Mouse (Mus musculus) erythroid progenitor cell, adult 5-6 weeks (primary cell): ENCODE results near the gene Kxd1. TPM values are rescaled to one million over a fixed set of nuclear protein-coding genes. Genes with fewer than 3 reads are reported as not detected.

Experiments used
- total RNA-seq, 2 experiments: library from RNA; stranded (forward) in 1 of 2; stranded (reverse) in 1 of 2; fragments of 150-400 nt in 1 of 2; fragments of 186-747, 209-891 nt in 1 of 2; gene quantifications; 2 replicates each; pipeline versions ENCODE4 v1.2.3 to v1.2.4; 2015 to 2017; ENCODE audit warnings: low replicate concordance in 2 of 2

The Kxd1 gene
- total RNA-seq, 2 experiments from 2014 or later: 11.8 to 34.4 TPM

Other genes with a start within 250 kb of the Kxd1 start
- gene Homer3, start 245.1 kb downstream of the Kxd1 start, total RNA-seq (2015; ENCODE audit: low replicate concordance): 1.3 TPM in 1 of 2 replicates, not detected in the other
- gene Homer3, start 245.1 kb downstream of the Kxd1 start, total RNA-seq (2017; ENCODE audit: low replicate concordance): not detected in 2 replicates
- 2.5 and 9.2 TPM in 2 replicates for gene Ddx49, start 225.5 kb downstream of the Kxd1 start, total RNA-seq (2015; ENCODE audit: low replicate concordance)
- 12.5 and 30.4 TPM in 2 replicates for gene Ddx49, start 225.5 kb downstream of the Kxd1 start, total RNA-seq (2017; ENCODE audit: low replicate concordance)
- 78.6 and 122 TPM in 2 replicates for gene Cope, start 225.4 kb downstream of the Kxd1 start, total RNA-seq (2015; ENCODE audit: low replicate concordance)
- gene Cope, start 225.4 kb downstream of the Kxd1 start, total RNA-seq (2017; ENCODE audit: low replicate concordance): 16.7 and 51.7 TPM in 2 replicates
- not detected in 2 replicates for gene Cers1, start 212.2 kb downstream of the Kxd1 start, total RNA-seq (2015; ENCODE audit: low replicate concordance)
- not detected in 2 replicates for gene Cers1, start 212.2 kb downstream of the Kxd1 start, total RNA-seq (2017; ENCODE audit: low replicate concordance)
- gene Gdf1, start 198.1 kb downstream of the Kxd1 start, total RNA-seq (2015; ENCODE audit: low replicate concordance): not detected in 2 replicates
- gene Gdf1, start 198.1 kb downstream of the Kxd1 start, total RNA-seq (2017; ENCODE audit: low replicate concordance): not detected in 2 replicates
- 18.4 and 20.2 TPM in 2 replicates for gene Upf1, start 174.7 kb downstream of the Kxd1 start, total RNA-seq (2015; ENCODE audit: low replicate concordance)
- gene Upf1, start 174.7 kb downstream of the Kxd1 start, total RNA-seq (2017; ENCODE audit: low replicate concordance): 32.5 and 43.9 TPM in 2 replicates
- gene Comp, start 154.4 kb downstream of the Kxd1 start, total RNA-seq (2015; ENCODE audit: low replicate concordance): not detected in 2 replicates
- 0.39 TPM in 1 of 2 replicates, not detected in the other for gene Comp, start 154.4 kb downstream of the Kxd1 start, total RNA-seq (2017; ENCODE audit: low replicate concordance)
- gene Crtc1, start 88.4 kb downstream of the Kxd1 start, total RNA-seq (2015; ENCODE audit: low replicate concordance): 3.8 and 8.6 TPM in 2 replicates
- gene Crtc1, start 88.4 kb downstream of the Kxd1 start, total RNA-seq (2017; ENCODE audit: low replicate concordance): 0.64 and 2.3 TPM in 2 replicates
- gene Klhl26, start 51.0 kb downstream of the Kxd1 start, total RNA-seq (2015; ENCODE audit: low replicate concordance): 5.0 and 10.1 TPM in 2 replicates
- 4.0 and 5.1 TPM in 2 replicates for gene Klhl26, start 51.0 kb downstream of the Kxd1 start, total RNA-seq (2017; ENCODE audit: low replicate concordance)
- gene Tmem59l, start 40.6 kb downstream of the Kxd1 start, total RNA-seq (2015; ENCODE audit: low replicate concordance): 3.2 TPM in 1 of 2 replicates, not detected in the other
- gene Tmem59l, start 40.6 kb downstream of the Kxd1 start, total RNA-seq (2017; ENCODE audit: low replicate concordance): not detected in 2 replicates
- not detected in 2 replicates for gene Crlf1, start 34.8 kb downstream of the Kxd1 start, total RNA-seq (2015; ENCODE audit: low replicate concordance)
- gene Crlf1, start 34.8 kb downstream of the Kxd1 start, total RNA-seq (2017; ENCODE audit: low replicate concordance): 1.4 TPM in 1 of 2 replicates, not detected in the other
- 22.3 TPM in 1 of 2 replicates, not detected in the other for gene Rex1bd, start 21.2 kb downstream of the Kxd1 start, total RNA-seq (2015; ENCODE audit: low replicate concordance)
- 17.8 and 19.6 TPM in 2 replicates for gene Rex1bd, start 21.2 kb downstream of the Kxd1 start, total RNA-seq (2017; ENCODE audit: low replicate concordance)
- gene Uba52, start 17.2 kb downstream of the Kxd1 start, total RNA-seq (2015; ENCODE audit: low replicate concordance): 1,194 and 1,251 TPM in 2 replicates
- gene Uba52, start 17.2 kb downstream of the Kxd1 start, total RNA-seq (2017; ENCODE audit: low replicate concordance): 418 and 1,480 TPM in 2 replicates
- gene Fkbp8, start 232 bp downstream of the Kxd1 start, total RNA-seq (2015; ENCODE audit: low replicate concordance): 28.9 and 45.8 TPM in 2 replicates
- gene Fkbp8, start 232 bp downstream of the Kxd1 start, total RNA-seq (2017; ENCODE audit: low replicate concordance): 74.7 and 94.6 TPM in 2 replicates
- 10.5 and 22.3 TPM in 2 replicates for gene Ell, start 11.5 kb upstream of the Kxd1 start, total RNA-seq (2015; ENCODE audit: low replicate concordance)
- 2.8 and 15.5 TPM in 2 replicates for gene Ell, start 11.5 kb upstream of the Kxd1 start, total RNA-seq (2017; ENCODE audit: low replicate concordance)
- 5.8 and 15.9 TPM in 2 replicates for gene Isyna1, start 66.4 kb upstream of the Kxd1 start, total RNA-seq (2015; ENCODE audit: low replicate concordance)
- 2.5 and 8.0 TPM in 2 replicates for gene Isyna1, start 66.4 kb upstream of the Kxd1 start, total RNA-seq (2017; ENCODE audit: low replicate concordance)
- gene Ssbp4, start 80.9 kb upstream of the Kxd1 start, total RNA-seq (2015; ENCODE audit: low replicate concordance): 9.0 and 13.0 TPM in 2 replicates
- gene Ssbp4, start 80.9 kb upstream of the Kxd1 start, total RNA-seq (2017; ENCODE audit: low replicate concordance): 18.1 and 30.6 TPM in 2 replicates
- gene Lrrc25, start 88.2 kb upstream of the Kxd1 start, total RNA-seq (2015; ENCODE audit: low replicate concordance): 2.5 and 11.7 TPM in 2 replicates
- 2.3 and 3.5 TPM in 2 replicates for gene Lrrc25, start 88.2 kb upstream of the Kxd1 start, total RNA-seq (2017; ENCODE audit: low replicate concordance)
- not detected in 2 replicates for gene Gdf15, start 104.5 kb upstream of the Kxd1 start, total RNA-seq (2015; ENCODE audit: low replicate concordance)
- not detected in 2 replicates for gene Gdf15, start 104.5 kb upstream of the Kxd1 start, total RNA-seq (2017; ENCODE audit: low replicate concordance)
- 0.36 and 6.3 TPM in 2 replicates for gene Pgpep1, start 132.4 kb upstream of the Kxd1 start, total RNA-seq (2015; ENCODE audit: low replicate concordance)
- gene Pgpep1, start 132.4 kb upstream of the Kxd1 start, total RNA-seq (2017; ENCODE audit: low replicate concordance): under 0.01 and 3.0 TPM in 2 replicates
- 86.5 and 93.1 TPM in 2 replicates for gene Lsm4, start 145.3 kb upstream of the Kxd1 start, total RNA-seq (2015; ENCODE audit: low replicate concordance)
- gene Lsm4, start 145.3 kb upstream of the Kxd1 start, total RNA-seq (2017; ENCODE audit: low replicate concordance): 38.4 and 57.6 TPM in 2 replicates
- 26.7 and 36.0 TPM in 2 replicates for gene Jund, start 171.0 kb upstream of the Kxd1 start, total RNA-seq (2015; ENCODE audit: low replicate concordance)
- gene Jund, start 171.0 kb upstream of the Kxd1 start, total RNA-seq (2017; ENCODE audit: low replicate concordance): 21.1 and 32.0 TPM in 2 replicates
- not detected in 2 replicates for gene Iqcn, start 175.5 kb upstream of the Kxd1 start, total RNA-seq (2015; ENCODE audit: low replicate concordance)
- not detected in 2 replicates for gene Iqcn, start 175.5 kb upstream of the Kxd1 start, total RNA-seq (2017; ENCODE audit: low replicate concordance)
- gene Gm3336, start 190.6 kb upstream of the Kxd1 start, total RNA-seq (2015; ENCODE audit: low replicate concordance): not detected in 2 replicates
- gene Gm3336, start 190.6 kb upstream of the Kxd1 start, total RNA-seq (2017; ENCODE audit: low replicate concordance): not detected in 2 replicates
- 0.72 and 0.84 TPM in 2 replicates for gene Pde4c, start 195.8 kb upstream of the Kxd1 start, total RNA-seq (2015; ENCODE audit: low replicate concordance)
- gene Pde4c, start 195.8 kb upstream of the Kxd1 start, total RNA-seq (2017; ENCODE audit: low replicate concordance): not detected in 2 replicates
- 7.1 TPM in 1 of 2 replicates, not detected in the other for gene Rab3a, start 226.7 kb upstream of the Kxd1 start, total RNA-seq (2015; ENCODE audit: low replicate concordance)
- 2.2 and 4.9 TPM in 2 replicates for gene Rab3a, start 226.7 kb upstream of the Kxd1 start, total RNA-seq (2017; ENCODE audit: low replicate concordance)
- 16.9 and 31.0 TPM in 2 replicates for gene Mpv17l2, start 233.0 kb upstream of the Kxd1 start, total RNA-seq (2015; ENCODE audit: low replicate concordance)
- gene Mpv17l2, start 233.0 kb upstream of the Kxd1 start, total RNA-seq (2017; ENCODE audit: low replicate concordance): 5.1 and 30.4 TPM in 2 replicates
- 3.8 and 5.4 TPM in 2 replicates for gene Pik3r2, start 248.8 kb upstream of the Kxd1 start, total RNA-seq (2015; ENCODE audit: low replicate concordance)
- gene Pik3r2, start 248.8 kb upstream of the Kxd1 start, total RNA-seq (2017; ENCODE audit: low replicate concordance): 7.3 and 8.0 TPM in 2 replicates